9 mouse cellular contexts compared by ENCODE assay signal in genomic region chr15:88468810-88469209, GRCm38 (mm10).
DNase-seq lines count a peak whose midpoint lies in the region; ATAC-seq and TF ChIP-seq lines count a peak whose summit lies in the region.
"Had no signal": no experiment of that assay in that cellular context is flagged by ENCODE, and none has a peak within 500 bp of the region (broad histone marks: within the 10 kb centered on the region; RNA-seq: fewer than 3 reads in every experiment).

No protein-coding gene starts in this region.

- 43% methylated on average over 2 of the region's 2 CpGs for WGBS in hindbrain, embryonic 14.5 days
- WGBS in neural tube, embryonic 13.5 days, result 45% methylated on average over 2 of the region's 2 CpGs

- TF ChIP-seq CTCF in gastrocnemius, adult 2 months (IDR thresholded peaks at IDR 0.05), result peak; percentile 13; the same call in 1 of the 2 replicates

- H3K9ac ChIP-seq in hindbrain, embryonic 14.5 days, result no peak overlapping the region
- no peak overlapping the region for H3K9ac ChIP-seq in neural tube, embryonic 13.5 days
- H3K9ac ChIP-seq: limb, embryonic 12.5 days had no signal

- no peaks in the 10 kb centered on the region for H3K9me3 ChIP-seq in hindbrain, embryonic 14.5 days (ENCODE audit: control insufficient read depth, low read length)
- H3K9me3 ChIP-seq in neural tube, embryonic 13.5 days, result no peaks in the 10 kb centered on the region
- H3K9me3 ChIP-seq: limb, embryonic 12.5 days had no signal

- no peak for DNase-seq in gastrocnemius, adult 2 months
- no peak for DNase-seq in gastrocnemius, postnatal 25 days
- DNase-seq in adipocyte (ENCODE audit: low spot score), result peak; percentile 3
- DNase-seq in embryo, embryonic 11 days, result peak; percentile 71
- peak; percentile 71 for DNase-seq in hindbrain, embryonic 14.5 days (ENCODE audit: low spot score)
- DNase-seq in left cerebral cortex, adult 18-20 months (ENCODE audit: low spot score in 2 of 2), result peak; percentile 70 to 75

- peak; percentile 53; the same call in 1 of the 2 replicates for ATAC-seq in hindbrain, embryonic 14.5 days (ENCODE audit: low FRiP score)
- peak; percentile 74 for ATAC-seq in neural tube, embryonic 13.5 days (ENCODE audit: low read depth)
- ATAC-seq in erythroid progenitor cell, adult 5-6 weeks (replicated peaks; ENCODE audit: low FRiP score, poor library complexity, severe bottlenecking), result no peak

- peaks cover 8% of the 10 kb centered on the region; the same call in 1 of the 2 replicates for H3K4me1 ChIP-seq in hindbrain, embryonic 14.5 days (replicated peaks; ENCODE audit: control insufficient read depth, insufficient read depth, low read length)
- peaks cover 14% of the 10 kb centered on the region for H3K4me1 ChIP-seq in neural tube, embryonic 13.5 days (replicated peaks)

- no peak overlapping the region for H3K4me3 ChIP-seq in gastrocnemius, adult 2 months
- no peak overlapping the region for H3K4me3 ChIP-seq in hindbrain, embryonic 14.5 days (replicated peaks; ENCODE audit: low read length)
- H3K4me3 ChIP-seq in neural tube, embryonic 13.5 days, result no peak overlapping the region
- H3K4me3 ChIP-seq: limb, embryonic 12.5 days had no signal

- no peak overlapping the region for H3K4me2 ChIP-seq in hindbrain, embryonic 14.5 days (replicated peaks)
- no peak overlapping the region for H3K4me2 ChIP-seq in neural tube, embryonic 13.5 days
- H3K4me2 ChIP-seq: limb, embryonic 12.5 days had no signal

- H3K36me3 ChIP-seq in hindbrain, embryonic 14.5 days (replicated peaks; ENCODE audit: control insufficient read depth, insufficient read depth), result no peaks in the 10 kb centered on the region
- H3K36me3 ChIP-seq in neural tube, embryonic 13.5 days, result no peaks in the 10 kb centered on the region
- H3K36me3 ChIP-seq: limb, embryonic 12.5 days had no signal

- intact Hi-C loops in gastrocnemius, adult 2 months (cut with DNase I), result no loop called here

- H3K27ac ChIP-seq in gastrocnemius, adult 2 months, result no peak overlapping the region
- H3K27ac ChIP-seq in hindbrain, embryonic 14.5 days, result no peak overlapping the region
- H3K27ac ChIP-seq in neural tube, embryonic 13.5 days (replicated peaks), result no peak overlapping the region
- H3K27ac ChIP-seq: limb, embryonic 12.5 days had no signal

- H3K27me3 ChIP-seq in hindbrain, embryonic 14.5 days (ENCODE audit: control insufficient read depth, insufficient read depth, low read length), result no peaks in the 10 kb centered on the region
- H3K27me3 ChIP-seq in neural tube, embryonic 13.5 days, result no peaks in the 10 kb centered on the region
- H3K27me3 ChIP-seq: limb, embryonic 12.5 days had no signal

Comparison
In these comparisons a context has a peak if more than half of its experiments do, and no peak if none do; other contexts are left out.
1. DNase-seq: peak in adipocyte (single experiment), embryo, embryonic 11 days (single experiment), hindbrain, embryonic 14.5 days (single experiment) and left cerebral cortex, adult 18-20 months (2 of 2); none in gastrocnemius, adult 2 months (single experiment) and gastrocnemius, postnatal 25 days (single experiment).